Mouse (Mus musculus) adrenal gland, adult 18-20 months (tissue): ENCODE measurements around the gene Laptm5. TPM values are rescaled to one million over a fixed set of nuclear protein-coding genes. Genes with fewer than 3 reads are reported as not detected.

ENCODE experiments used
- DNase-seq, 2 experiments: peaks; one replicate each; pipeline ENCODE4 v3.0.0; 2021 to 2022; ENCODE audit warnings: low spot score in 2 of 2
- long read RNA-seq, 2 experiments: library from polyadenylated mRNA; stranded (forward); transcript quantifications; one replicate each; pipeline ENCODE4 v2.0.0; 2021
- total RNA-seq, 2 experiments: library from RNA; stranded (reverse); gene quantifications; 1 replicate in 1 of 2; 2 replicates in 1 of 2; pipeline ENCODE4 v1.2.3; 2021

The Laptm5 gene
- total RNA-seq = 10 to 100 TPM; 25.1 to 54.6 TPM
- long read RNA-seq, experiment 1, transcript Laptm5-207 (8 exons, 2,600 nt) = major isoform, 23 of 37 reads
- long read RNA-seq, experiment 1, partial matches to known transcripts = 6 of 37 reads
- long read RNA-seq, experiment 1, other reads (novel, unspliced or antisense) = 8 of 37 reads
- long read RNA-seq, experiment 2, partial matches to known transcripts = 6 of 7 reads
- long read RNA-seq, experiment 2, other reads (novel, unspliced or antisense) = 0 of 7 reads

DNA sequence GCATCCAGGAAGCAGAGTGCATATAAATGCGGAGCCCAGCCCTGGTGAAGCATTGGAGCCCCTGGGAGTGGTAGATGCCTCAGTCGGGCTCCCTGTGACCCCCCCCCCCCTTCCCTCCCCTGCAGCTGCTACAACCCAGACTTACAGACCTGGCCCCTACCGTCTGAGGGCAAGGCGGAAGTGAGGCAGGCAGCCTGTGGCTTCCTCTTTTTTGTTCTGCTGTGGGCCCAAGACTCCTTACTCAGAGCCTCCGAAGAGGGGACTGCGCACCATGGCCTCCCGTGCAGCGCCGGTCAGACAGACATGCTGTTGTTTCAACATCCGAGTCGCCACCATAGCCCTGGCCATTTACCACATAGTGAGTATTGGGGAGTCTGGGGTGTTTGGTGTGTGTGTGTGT is at the start of gene Laptm5:
Gene Laptm5 (plus strand): TSS at position 49 of the 400 bp plus-strand sequence.
- DNase-seq = no peak

GRCm38 (mm10) chr4:130865460-130865859 is 47.5 kb upstream of the Laptm5 start:
- DNase-seq = no peak

DNA sequence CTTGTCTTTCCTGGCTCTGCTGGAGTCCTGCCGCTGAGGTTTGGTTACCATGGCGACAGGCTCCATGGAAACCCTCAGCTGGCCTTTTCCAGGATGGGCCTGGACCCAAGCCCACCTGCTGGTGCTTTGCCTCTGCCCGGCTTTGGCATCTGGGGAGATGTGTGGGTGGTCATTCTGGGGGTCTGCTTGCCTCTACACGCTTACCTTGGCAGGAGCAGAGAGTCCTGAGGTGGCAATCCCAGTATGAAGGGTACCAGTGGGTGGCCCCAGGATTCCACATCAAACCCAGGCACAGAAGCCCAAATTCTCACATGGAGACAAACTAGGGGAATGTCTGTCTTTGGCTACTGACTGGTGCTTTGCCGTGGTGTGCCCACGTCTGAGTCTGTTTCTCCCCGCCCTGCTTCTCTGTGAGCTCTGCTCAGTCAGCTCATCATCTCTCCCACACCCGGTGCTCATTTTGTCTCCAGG is 47.0 kb upstream of the Laptm5 start:
- no peak for DNase-seq

DNA sequence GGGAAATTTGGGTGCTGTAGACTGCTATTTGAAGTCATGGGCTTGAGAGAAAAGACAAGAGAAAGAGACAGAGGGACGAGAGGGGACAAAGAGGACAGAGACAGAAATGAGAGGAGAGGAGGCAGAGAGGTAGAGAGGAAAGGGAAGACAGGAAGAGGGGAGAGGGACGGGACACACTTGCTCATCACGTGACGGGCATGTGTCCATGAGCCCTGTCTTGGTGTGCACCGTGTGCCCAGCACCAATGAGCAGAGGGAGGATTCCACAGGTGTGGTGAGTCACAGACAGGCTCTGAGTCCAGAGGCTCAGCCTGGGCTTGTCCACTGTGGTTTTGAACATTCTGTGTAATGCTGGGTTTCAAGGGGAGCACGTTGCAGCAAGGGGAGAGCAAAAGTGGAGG is 45.0 kb upstream of the Laptm5 start:
- no peak for DNase-seq

DNA sequence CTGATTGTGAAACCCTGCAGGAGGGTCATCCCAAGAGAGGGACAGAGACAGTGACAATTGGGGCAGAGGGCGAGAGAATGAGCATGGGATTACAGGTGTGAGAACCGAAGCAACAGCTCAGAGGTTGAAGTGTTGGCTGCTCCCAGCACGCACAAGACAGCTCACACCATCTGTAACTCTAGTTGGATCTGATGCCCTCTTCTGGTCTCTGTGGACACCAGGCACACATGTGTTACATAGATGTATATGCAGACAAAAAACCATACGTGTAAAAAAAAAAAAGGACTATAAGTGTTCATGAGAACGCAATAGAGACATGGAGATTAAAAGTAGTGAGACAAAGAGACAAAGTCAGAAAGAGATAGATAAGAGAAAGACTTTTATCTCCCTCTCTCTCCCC is 44.1 kb upstream of the Laptm5 start:
- DNase-seq = no peak

GRCm38 (mm10) chr4:130872414-130872813 is 40.5 kb upstream of the Laptm5 start:
- no peak for DNase-seq

DNA sequence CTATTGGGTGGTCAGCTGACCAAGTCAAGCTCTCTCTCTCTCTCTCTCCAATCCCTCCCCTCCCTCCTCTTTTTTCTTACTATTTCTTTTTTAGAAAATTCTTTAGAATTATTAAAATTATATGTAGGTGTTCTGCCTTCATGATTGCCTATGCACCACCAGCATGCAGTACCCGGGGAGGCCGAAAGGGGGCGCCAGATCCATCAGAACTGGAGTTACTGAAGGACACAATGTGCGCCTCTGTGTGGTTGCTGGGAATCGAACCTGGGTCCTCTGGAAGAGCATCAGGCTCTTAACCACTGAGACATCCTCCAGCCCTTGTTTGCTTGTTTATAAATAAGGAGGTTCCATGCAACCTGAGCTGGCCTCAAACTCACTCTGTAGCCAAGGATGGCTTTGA is 39.5 kb upstream of the Laptm5 start:
- no peak for DNase-seq

DNA sequence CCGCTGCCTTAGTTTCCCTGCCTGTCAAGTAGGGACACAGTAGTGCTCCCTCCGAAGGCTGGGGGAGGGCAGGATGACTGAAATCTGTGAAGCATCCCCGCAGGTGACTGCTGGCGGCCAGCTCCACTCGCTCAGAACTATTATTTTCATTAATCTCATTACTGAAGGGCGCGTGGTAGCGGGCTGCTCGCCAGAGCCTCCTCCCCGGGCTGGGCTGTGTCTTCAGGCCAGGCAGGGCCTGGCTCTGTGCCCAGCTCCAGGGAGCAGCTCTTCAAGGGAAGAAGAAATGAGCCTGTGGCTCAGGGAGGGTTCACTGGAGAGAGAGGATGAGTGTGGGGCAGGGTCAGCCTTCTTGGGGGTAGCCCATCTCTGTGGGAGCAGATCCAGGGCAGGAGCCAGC is 38.3 kb upstream of the Laptm5 start:
- peak; percentile 73 to 75 for DNase-seq

- peak; percentile 60 to 65 for DNase-seq
These were observed 36.8 kb upstream of the Laptm5 start for GRCm38 (mm10) chr4:130876016-130876726.

DNA sequence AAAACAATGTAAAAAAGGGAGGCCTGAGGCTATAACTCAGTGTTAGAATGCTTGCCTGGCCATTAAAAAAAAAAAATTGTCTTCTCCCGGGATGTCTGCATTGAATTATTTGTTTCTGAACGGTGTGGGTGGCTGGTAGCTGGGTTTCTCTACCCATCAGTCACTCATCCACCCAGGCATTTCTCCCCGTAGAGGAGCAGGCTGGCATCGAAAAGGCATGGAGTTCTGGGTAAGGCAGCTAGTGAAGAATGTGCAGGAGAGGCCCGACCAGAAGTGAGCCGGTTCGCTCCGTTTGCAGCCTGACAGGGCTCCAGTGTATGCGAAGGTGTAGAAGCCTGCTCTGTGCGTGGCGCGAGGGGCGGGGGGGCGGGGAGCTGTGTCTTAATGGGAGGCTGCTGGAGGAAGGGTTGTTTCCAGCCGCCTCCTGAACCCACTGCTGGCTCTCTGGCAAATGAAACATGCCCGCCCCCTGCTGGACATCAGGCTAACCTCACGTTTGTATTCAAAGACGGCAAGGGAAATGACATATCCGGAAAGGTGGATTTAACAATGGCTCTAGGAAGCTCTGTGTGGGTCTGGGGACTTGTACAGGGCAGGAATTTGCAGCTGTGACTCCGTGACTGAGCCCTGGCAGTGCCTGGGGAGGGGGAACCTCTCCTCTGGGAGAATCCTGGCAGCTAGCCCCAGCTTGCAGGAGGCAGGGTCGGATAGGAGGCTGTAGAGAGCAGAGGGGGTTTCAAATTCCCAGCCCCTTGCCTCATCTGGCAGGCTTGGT is 34.5 kb upstream of the Laptm5 start:
- DNase-seq = peak; percentile 92

DNA sequence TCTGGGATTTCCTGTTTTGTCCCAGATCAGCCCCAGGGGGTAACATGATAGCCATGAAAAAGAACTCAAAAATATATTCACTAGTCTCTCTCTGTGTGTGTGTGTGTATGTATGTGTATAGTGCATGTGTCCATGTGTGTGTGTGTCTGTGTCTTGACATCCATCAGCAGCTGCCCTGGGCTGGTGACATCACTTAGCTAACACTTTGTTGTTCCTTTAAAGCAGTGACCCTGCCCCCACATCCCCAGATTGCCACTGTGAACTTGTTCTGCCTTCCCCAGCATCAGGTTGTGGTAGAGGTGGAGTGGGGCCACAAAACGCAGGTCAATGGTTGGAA is 33.9 kb upstream of the Laptm5 start:
- no peak for DNase-seq

DNA sequence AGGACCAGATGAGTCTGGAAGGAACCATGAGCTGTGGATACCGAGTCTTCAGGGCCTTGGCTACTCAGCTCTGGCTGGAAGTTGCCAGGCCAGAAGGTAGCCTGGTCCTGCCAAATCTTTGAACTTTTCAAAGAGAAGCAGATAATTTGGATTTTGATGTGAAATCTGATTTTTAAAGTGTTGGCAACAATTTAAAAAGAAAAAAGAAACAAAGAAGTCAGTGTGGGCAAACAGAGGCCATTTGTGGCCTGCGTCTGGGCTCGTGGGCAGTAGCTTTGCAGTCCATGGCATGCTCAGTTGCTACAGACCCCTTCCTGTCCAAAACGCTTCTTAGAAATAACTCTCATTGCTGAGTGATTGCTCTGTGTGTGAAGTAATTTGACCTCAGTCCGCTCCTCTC is 31.6 kb upstream of the Laptm5 start:
- no peak for DNase-seq

- DNase-seq = no peak
These were observed 30.2 kb upstream of the Laptm5 start for GRCm38 (mm10) chr4:130882762-130883161.

DNA sequence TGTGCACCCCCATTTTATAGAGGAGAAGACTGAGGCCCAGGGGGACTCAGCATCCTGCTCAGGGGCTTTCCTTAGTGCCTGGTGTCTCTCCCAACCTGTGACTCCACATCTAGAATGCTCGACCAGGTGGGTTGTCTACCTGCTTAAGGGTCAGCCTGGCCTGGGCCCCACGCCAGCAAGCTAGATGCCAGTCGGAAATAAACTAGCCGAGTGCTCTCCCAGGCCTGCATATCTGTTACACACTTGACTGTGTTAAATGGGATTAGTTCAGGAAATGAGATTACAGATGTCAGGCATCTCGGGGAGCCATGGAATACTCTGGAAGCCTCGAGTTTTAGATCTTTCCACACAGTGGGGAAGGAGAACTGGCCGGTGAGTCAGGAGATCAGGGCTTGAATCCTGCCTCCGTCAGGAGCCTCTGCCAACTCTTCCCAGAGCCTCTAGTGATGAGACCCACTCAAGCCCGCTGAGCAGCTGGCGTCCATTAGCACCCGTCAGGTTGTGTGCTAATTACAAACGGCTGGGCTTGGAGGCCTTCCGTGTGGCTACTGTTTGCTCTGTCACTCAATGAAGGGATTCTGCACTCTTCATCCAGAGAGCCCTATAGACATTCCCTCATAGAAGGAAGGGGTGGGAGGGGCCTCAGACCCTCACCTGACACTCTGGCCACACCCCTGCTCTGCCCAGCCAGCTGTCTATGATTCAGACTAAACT is 28.9 kb upstream of the Laptm5 start:
- no peak for DNase-seq

DNA sequence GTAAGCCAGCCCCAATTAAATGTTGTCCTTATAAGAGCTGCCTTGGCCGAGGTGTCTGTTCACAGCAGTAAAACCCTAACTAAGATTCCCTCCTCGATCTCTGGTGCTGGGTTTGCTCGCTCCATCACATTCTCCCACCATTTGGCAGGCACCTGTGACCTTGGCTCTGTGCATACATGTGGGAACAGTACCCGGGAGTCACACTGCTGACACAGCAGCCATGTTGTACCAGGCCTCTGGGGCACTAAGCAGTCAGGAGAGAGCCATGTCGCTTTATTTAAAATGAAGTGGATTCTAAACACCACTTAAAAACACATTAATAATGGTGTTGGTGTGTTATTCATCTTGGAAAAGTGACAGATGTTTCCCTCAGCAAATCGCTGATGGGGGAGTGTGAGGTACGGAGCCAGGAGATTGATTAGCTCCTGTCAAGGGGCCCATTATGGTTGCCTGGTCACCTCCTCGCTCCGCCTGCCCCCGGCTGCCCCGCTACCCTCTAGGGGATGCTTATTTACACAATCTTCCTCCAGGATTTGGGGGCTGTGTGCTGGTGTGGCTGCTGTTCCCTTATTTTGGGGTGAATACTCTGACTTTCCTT is 25.7 kb upstream of the Laptm5 start:
- no peak for DNase-seq

DNA sequence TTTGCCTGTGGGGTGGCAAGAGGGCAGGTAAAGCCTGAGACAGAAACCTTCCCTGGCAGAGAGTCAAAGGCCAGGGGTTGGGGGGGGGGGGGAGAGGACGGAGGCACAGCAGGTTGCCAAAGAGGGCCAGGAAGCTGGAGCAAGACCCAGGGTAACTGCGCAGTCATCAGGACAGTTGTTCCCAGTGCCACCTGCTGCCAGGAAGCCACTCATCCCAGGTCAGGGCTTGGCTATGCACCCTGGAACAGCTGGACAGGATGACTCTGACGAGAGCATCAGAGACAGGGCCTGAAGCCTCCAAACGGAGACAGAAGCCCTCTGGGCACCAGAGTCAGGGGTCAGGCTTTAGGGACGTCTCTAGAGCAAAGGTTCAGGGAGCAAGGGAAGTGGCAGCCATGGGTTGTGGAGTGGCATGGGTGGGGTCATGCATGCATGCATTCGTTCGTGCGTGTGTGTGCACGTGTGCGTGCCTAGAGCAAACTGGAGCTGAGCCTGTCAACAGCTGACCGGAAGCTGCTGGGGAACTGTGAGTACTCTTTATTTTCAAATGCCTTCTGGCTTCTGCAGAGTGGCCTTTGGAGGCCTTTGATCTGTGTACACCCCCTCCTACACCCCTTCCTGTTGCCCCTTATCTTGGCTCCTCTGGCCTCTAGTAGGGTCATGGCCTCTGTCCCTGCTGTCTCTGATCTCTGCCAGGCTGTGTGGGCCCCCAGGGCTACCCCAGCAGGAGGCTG is 23.0 kb upstream of the Laptm5 start:
- DNase-seq = no peak

DNA sequence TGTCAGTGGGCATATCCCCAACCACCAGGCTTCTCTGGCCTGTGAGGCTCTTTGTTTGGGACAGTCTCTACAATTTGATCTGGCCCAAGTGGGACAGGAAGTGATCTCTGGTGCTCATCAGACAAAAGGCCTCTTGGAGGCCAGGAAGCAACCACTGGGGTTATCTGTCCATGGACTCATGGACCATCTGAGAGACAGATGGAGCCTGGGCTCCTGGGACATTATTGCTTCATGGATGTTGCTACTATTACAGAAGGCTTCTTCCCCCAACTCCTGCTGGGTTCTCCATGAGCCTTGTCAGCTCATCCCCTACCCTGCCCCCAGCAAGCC is 22.4 kb upstream of the Laptm5 start:
- no peak for DNase-seq

DNA sequence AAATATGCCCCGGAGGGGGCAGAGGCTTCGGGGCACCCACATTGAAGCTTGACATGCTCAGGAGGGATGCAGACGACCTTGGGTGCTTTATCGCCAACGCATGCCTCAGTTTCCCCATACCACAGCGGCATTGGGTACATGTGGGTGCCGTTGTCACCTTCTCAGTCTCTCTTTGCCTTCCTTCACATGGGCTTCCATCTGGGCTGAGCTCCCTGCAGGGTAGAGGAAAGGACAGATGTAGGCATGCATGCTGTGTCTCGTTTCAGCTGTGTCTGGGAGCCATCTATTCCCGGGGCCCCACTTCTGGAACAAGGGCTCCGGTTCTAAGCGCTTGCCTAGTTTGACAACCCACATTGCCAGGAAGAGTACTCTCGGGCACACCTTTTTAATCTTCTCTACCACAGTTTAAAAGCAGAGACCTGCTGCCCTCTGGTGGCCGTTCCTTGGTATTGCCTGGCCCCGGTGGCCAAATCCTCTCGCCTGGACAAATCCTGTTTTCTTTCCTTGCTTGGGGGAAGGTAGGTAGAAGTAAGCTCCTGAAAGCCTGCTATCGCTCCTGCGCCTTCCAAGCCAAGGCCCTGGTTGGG is 20.8 kb upstream of the Laptm5 start:
- peak; percentile 79 to 81 for DNase-seq

- no peak for DNase-seq
These were observed 19.2 kb upstream of the Laptm5 start for GRCm38 (mm10) chr4:130893688-130894087.

DNA sequence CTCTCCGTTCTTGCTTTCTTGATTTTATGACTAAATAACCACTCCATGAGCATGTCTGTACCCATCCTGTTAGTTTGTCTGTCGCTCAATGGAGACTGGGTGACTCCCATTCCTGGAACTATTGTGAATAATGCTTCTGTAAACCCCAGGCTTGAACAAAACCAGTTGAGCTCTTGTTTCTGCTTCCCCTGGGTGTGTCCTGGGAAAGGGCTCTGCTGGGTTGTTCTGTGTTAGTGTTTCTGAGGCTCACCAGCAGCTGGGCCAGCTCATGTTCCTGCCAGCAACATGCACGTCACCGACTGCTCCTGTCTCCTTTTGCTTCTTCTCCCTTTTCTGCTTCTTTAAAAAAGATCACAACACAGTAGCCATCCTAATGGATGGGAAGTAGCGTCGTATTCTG is 17.2 kb upstream of the Laptm5 start:
- no peak for DNase-seq
